Mouse (Mus musculus): ENCODE measurements around the gene Slc12a9. TPM values are rescaled to one million over a fixed set of nuclear protein-coding genes. Genes with fewer than 3 reads are reported as not detected.

The Slc12a9 gene
- 28.5 TPM for polyA plus RNA-seq (2017; shearing (Covaris generic))

GRCm38 (mm10) chr5:137333512-137334174 lies at the start of gene Slc12a9:
Gene Slc12a9, minus strand, starts transcription at chr5:137333597.

GRCm38 (mm10) chr5:137349384-137350204 lies 16.2 kb upstream of the Slc12a9 start, which contains the start of gene Ephb4:
Gene Ephb4, plus strand, starts transcription at chr5:137350109.

GRCm38 (mm10) chr5:137314193-137315083 lies 19.0 kb downstream of the Slc12a9 start, which contains the start of gene Trip6:
Gene Trip6, minus strand, starts transcription at chr5:137314404.

GRCm38 (mm10) chr5:137307071-137307912 lies 26.1 kb downstream of the Slc12a9 start, which contains the start of gene Srrt:
Gene Srrt, minus strand, starts transcription at chr5:137307674.

GRCm38 (mm10) chr5:137293839-137294743 lies 39.3 kb downstream of the Slc12a9 start, which contains the start of gene Ufsp1:
Gene Ufsp1, plus strand, starts transcription at chr5:137294629.

GRCm38 (mm10) chr5:137287032-137287952 lies 46.1 kb downstream of the Slc12a9 start, which contains the start of gene Ache:
Gene Ache, plus strand, starts transcription at chr5:137287519.

Other genes starting within 250 kb of the Slc12a9 start
- 18.8 TPM for gene Trim56, start 217.4 kb downstream of the Slc12a9 start, polyA plus RNA-seq (2017; shearing (Covaris generic))
- gene Muc3, start 184.3 kb downstream of the Slc12a9 start, polyA plus RNA-seq (2017; shearing (Covaris generic)), result not detected
- 2.4 TPM for gene Muc3a, start 121.2 kb downstream of the Slc12a9 start, polyA plus RNA-seq (2017; shearing (Covaris generic))
- gene Ache, start 46.1 kb downstream of the Slc12a9 start, polyA plus RNA-seq (2017; shearing (Covaris generic)), result 0.51 TPM
- 1.8 TPM for gene Ufsp1, start 39.0 kb downstream of the Slc12a9 start, polyA plus RNA-seq (2017; shearing (Covaris generic))
- gene Srrt, start 25.9 kb downstream of the Slc12a9 start, polyA plus RNA-seq (2017; shearing (Covaris generic)), result 108 TPM
- gene Trip6, start 19.2 kb downstream of the Slc12a9 start, polyA plus RNA-seq (2017; shearing (Covaris generic)), result 9.0 TPM
- not detected for gene Ephb4, start 16.5 kb upstream of the Slc12a9 start, polyA plus RNA-seq (2017; shearing (Covaris generic))
- gene Zan, start 143.5 kb upstream of the Slc12a9 start, polyA plus RNA-seq (2017; shearing (Covaris generic)), result 0.67 TPM
- 48.1 TPM for gene Pop7, start 168.9 kb upstream of the Slc12a9 start, polyA plus RNA-seq (2017; shearing (Covaris generic))
- gene Gigyf1, start 185.0 kb upstream of the Slc12a9 start, polyA plus RNA-seq (2017; shearing (Covaris generic)), result 3.9 TPM
- not detected for gene Epo, start 199.6 kb upstream of the Slc12a9 start, polyA plus RNA-seq (2017; shearing (Covaris generic))
- gene Gnb2, start 199.9 kb upstream of the Slc12a9 start, polyA plus RNA-seq (2017; shearing (Covaris generic)), result 205 TPM
- gene Actl6b, start 219.9 kb upstream of the Slc12a9 start, polyA plus RNA-seq (2017; shearing (Covaris generic)), result not detected
- gene Tfr2, start 236.2 kb upstream of the Slc12a9 start, polyA plus RNA-seq (2017; shearing (Covaris generic)), result 0.39 TPM

All from inflammation-experienced regulatory T-cells, adult 16 weeks (primary cell).